Mouse (Mus musculus) heart, embryonic 10.5 days (tissue): Measurements from ENCODE around the gene Fbxl16. TPM values are rescaled to one million over a fixed set of nuclear protein-coding genes. Genes with fewer than 3 reads are reported as not detected.

Source experiments
- DNase-seq: peaks from one replicate; pipeline ENCODE4 v3.0.0-alpha.2; 2017; ENCODE audit warnings: low spot score
- H3K27ac ChIP-seq: fragments of 300-500 bp; sonication (generic); 2 replicates; pipeline ENCODE4 v1.5.1; 2016; ENCODE audit warnings: mild to moderate bottlenecking
- H3K27me3 ChIP-seq: fragments of 300-500 bp; sonication (generic); 2 replicates; pipeline ENCODE4 v1.6.1; 2016; ENCODE audit warnings: mild to moderate bottlenecking; ENCODE audit not compliant: poor library complexity, insufficient read depth, severe bottlenecking
- H3K36me3 ChIP-seq: fragments of 300-500 bp; sonication (generic); 2 replicates; pipeline ENCODE4 v1.6.1; 2016; ENCODE audit warnings: mild to moderate bottlenecking, moderate library complexity
- H3K4me1 ChIP-seq: fragments of 300-500 bp; sonication (generic); 2 replicates; pipeline ENCODE4 v1.6.1; 2016; ENCODE audit warnings: mild to moderate bottlenecking
- H3K4me3 ChIP-seq: fragments of 300-500 bp; sonication (generic); 2 replicates; pipeline ENCODE4 v1.5.1; 2016; ENCODE audit warnings: mild to moderate bottlenecking, moderate library complexity
- H3K9me3 ChIP-seq: fragments of 300-500 bp; sonication (generic); 2 replicates; pipeline ENCODE4 v1.6.1; 2016; ENCODE audit warnings: mild to moderate bottlenecking, moderate library complexity
- WGBS: fragments of 180-500 bp; shearing (Covaris S2); methylation state at CpG from one replicate; pipeline ENCODE4 v1.1.7; 2016; 5-methylcytosine and 5-hydroxymethylcytosine counted together
- polyA plus RNA-seq: library from polyadenylated mRNA; unstranded; fragments of >200 nt; fragmentation: Nextera tagmentation; extraction: Ambion mirVana; gene quantifications from 2 replicates; pipeline ENCODE4 v1.2.1, GENCODE M21; 2016

Fbxl16 gene
- polyA plus RNA-seq, 1 experiment from 2014 or later, result 1.2 TPM

DNA sequence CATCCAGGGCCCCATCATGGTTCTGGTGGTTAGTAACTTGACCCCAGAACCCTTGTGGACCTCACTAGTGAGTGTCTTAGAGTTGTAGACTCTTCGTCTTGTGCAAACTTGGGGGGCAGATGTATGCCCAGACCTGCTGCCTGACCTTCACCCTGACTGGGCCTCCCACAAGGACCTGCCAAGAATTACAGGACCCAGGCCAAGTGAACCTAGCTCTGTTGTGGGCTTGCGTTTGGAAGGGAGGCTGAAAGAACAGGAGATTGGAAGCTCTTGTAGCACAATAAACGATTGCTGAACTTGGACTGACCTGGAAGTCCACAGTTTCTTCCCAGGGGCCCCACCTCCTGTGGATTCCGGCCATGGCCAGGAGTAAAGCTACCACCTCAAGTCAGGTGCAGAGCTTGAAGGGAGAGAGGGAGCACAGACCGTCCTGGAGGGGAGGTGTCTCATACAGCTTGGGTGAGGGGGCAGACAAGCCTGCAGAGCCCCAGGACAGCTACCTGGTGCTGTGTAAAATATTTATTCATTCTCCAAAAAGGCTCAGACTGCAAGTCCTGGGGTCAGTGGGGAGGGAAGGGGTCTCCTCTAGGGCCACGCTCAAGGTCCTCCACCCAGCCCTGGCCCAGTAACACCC, 25.2 kb downstream of the Fbxl16 start:
- Histone ChIP-seq H3K27ac (peak overlapping the region; percentile 98), H3K27me3 (no peaks in the 10 kb centered on the region), H3K36me3 (peaks cover 54% of the 10 kb centered on the region), H3K4me3 (peak overlapping the region; percentile 86), H3K4me1 (peaks cover 76% of the 10 kb centered on the region), H3K9me3 (no peaks in the 10 kb centered on the region)
- no peak for DNase-seq
- 46% methylated on average over 6 of the region's 6 CpGs for WGBS

- Histone ChIP-seq H3K9me3 (no peaks in the 10 kb centered on the region), H3K27ac (peak overlapping the region; percentile 98), H3K4me1 (peaks cover 78% of the 10 kb centered on the region), H3K27me3 (no peaks in the 10 kb centered on the region), H3K36me3 (peaks cover 59% of the 10 kb centered on the region), H3K4me3 (peak overlapping the region; percentile 86)
- 89% methylated on average over 12 of the region's 12 CpGs for WGBS
- no peak for DNase-seq
Observed at GRCm38 (mm10) chr17:25834595-25835222, 25.8 kb downstream of the Fbxl16 start.

- peaks cover 77% of the 10 kb centered on the region for H3K4me1 ChIP-seq
- DNase-seq, result no peak
- H3K27me3 ChIP-seq, result no peaks in the 10 kb centered on the region
- H3K9me3 ChIP-seq, result no peaks in the 10 kb centered on the region
- peaks cover 59% of the 10 kb centered on the region for H3K36me3 ChIP-seq
- H3K4me3 ChIP-seq, result peak overlapping the region; percentile 86
- 96% methylated on average over 7 of the region's 7 CpGs for WGBS
- no peak overlapping the region for H3K27ac ChIP-seq
Observed at GRCm38 (mm10) chr17:25835301-25835700, 26.4 kb downstream of the Fbxl16 start.

DNA sequence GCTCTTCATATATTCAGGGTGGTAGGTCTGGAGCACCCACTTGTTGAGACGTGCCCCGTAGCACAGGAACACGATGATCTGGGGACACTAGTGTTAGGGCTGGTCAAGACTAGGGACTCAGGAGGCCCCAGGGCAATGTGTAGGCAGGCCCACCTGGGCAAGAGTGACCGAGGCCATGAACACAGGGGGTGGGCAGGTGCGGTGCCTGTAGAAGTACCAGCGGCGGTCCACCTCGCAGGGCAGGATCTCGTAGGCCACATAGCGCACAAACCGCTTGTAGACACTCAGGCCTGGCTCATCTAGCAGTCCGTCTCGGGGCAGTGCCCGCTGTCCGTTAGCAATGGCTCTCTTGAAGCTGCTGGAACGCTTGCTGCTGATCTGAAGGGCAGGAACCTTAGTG, 26.9 kb downstream of the Fbxl16 start:
- peak overlapping the region; percentile 57 for H3K4me3 ChIP-seq
- peaks cover 59% of the 10 kb centered on the region for H3K36me3 ChIP-seq
- no peaks in the 10 kb centered on the region for H3K9me3 ChIP-seq
- 95% methylated on average over 16 of the region's 16 CpGs for WGBS
- H3K4me1 ChIP-seq, result peaks cover 77% of the 10 kb centered on the region
- no peaks in the 10 kb centered on the region for H3K27me3 ChIP-seq
- DNase-seq, result no peak
- peak overlapping the region; percentile 84 for H3K27ac ChIP-seq

DNA sequence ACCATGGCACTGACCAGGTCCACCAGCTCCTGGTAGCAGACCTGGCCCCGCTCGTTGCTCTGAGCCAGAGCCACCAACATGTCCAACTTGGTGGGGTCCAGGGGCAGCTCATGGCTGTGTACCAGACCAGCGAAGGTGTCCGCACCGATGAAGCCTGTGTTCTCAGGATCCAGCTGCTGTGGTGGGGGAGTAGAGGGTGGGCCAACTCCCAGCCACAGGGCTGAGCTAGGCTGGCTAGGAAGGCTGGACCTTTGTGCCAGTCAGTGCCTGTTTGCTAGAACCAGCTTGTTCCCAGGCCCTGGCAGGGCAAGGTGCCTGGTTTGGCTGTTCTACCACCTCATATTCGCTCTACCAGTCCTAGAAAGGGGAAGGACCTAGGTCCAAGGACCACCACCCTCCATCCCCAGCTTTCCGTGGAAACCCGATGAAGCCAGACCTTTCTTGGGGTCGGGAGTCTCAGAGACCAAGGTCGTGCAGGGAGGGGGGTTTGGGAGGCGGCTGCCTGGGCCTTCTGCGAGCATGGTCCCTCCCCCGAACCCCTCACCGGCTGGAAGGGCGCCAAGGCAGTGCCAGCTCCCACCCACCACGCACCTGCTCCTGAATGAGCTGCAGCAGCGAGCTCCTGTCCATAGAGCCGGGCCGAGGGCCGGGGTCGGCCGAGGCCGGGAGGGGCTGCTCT, 27.7 kb downstream of the Fbxl16 start:
- Histone ChIP-seq H3K9me3 (no peaks in the 10 kb centered on the region), H3K27me3 (no peaks in the 10 kb centered on the region), H3K36me3 (peaks cover 59% of the 10 kb centered on the region), H3K4me3 (peak overlapping the region; percentile 57), H3K4me1 (peaks cover 71% of the 10 kb centered on the region), H3K27ac (peak overlapping the region; percentile 84)
- DNase-seq, result no peak
- WGBS, result 23% methylated on average over 23 of the region's 23 CpGs

DNA sequence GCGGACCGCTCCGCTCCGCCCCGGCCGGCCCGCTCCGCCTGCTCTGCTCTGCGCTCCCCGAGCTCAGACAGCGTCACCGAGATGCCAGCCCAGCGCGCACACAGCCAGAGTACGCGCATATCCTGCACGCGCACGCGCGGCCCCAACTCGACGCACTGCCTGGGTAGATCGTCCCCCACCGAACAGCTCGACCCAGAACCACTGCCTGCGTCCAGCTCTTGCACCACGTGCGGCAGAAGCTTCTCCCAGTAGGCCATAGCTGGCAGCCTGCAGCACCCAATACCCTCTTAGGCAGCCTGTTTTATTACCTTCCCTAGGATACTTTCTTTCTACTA, 28.2 kb downstream of the Fbxl16 start, which contains the start of gene Rhbdl1:
TSS of gene Rhbdl1 (minus strand) at position 220 of the 335 bp plus-strand sequence.
- Histone ChIP-seq H3K9me3 (no peaks in the 10 kb centered on the region), H3K36me3 (peaks cover 60% of the 10 kb centered on the region), H3K27me3 (no peaks in the 10 kb centered on the region), H3K4me3 (peak within 1 kb of the TSS; percentile 57), H3K27ac (peak within 1 kb of the TSS; percentile 84), H3K4me1 (peaks cover 69% of the 10 kb centered on the region)
- 2% methylated on average over 29 of the region's 29 CpGs for WGBS
- DNase-seq, result no peak

GRCm38 (mm10) chr17:25837533-25837932, 28.6 kb downstream of the Fbxl16 start:
- no peak for DNase-seq
- Histone ChIP-seq H3K27me3 (no peaks in the 10 kb centered on the region), H3K36me3 (peaks cover 65% of the 10 kb centered on the region), H3K4me3 (peak overlapping the region; percentile 57), H3K9me3 (no peaks in the 10 kb centered on the region), H3K27ac (peak overlapping the region; percentile 84), H3K4me1 (peaks cover 68% of the 10 kb centered on the region)
- 44% methylated on average over 3 of the region's 3 CpGs for WGBS

- no peak overlapping the region for H3K27ac ChIP-seq
- no peaks in the 10 kb centered on the region for H3K9me3 ChIP-seq
- 84% methylated on average over 4 of the region's 4 CpGs for WGBS
- no peak overlapping the region for H3K4me3 ChIP-seq
- no peak for DNase-seq
- peaks cover 70% of the 10 kb centered on the region for H3K36me3 ChIP-seq
- peaks cover 73% of the 10 kb centered on the region for H3K4me1 ChIP-seq
- no peaks in the 10 kb centered on the region for H3K27me3 ChIP-seq
Observed at GRCm38 (mm10) chr17:25838904-25839303, 30.0 kb downstream of the Fbxl16 start.

DNA sequence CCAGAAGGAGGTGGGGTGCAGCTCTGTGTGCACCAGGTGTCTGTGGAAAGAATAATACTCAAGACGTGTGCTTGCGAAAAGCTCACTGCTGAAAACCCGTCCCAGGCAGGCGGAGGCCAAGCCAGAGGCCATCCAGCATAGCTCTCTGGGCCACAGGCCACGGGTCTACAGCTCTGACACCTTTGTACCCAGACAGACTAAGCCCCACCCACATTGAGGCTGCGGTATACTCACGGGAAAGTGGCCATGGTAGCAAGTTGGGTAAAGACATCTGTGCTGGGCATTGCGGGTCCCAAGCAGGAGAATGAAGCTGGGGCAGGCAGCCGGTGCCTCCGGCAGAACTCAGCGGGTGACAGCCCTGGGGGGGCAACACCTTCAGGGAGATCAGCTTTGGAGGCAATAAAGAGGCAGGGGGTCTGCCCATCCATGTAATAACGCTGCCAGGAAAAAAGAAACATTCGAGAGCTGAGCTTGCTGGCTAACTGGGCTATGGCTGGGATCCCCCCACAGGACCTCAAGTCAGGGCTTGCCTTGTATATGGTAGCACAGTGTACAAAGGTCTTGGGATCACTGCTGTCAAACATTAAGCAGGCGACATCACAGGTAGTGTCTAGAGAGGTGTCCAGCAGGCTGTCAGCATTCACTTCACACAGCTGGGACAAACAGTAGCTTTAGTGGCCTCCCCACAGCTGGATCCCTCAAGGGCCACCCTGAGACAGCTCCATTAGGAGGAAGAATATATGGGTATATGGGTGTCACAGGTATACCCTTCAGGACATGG, 30.8 kb downstream of the Fbxl16 start:
- 88% methylated on average over 14 of the region's 14 CpGs for WGBS
- no peak overlapping the region for H3K27ac ChIP-seq
- H3K4me1 ChIP-seq, result peaks cover 66% of the 10 kb centered on the region
- DNase-seq, result no peak
- H3K4me3 ChIP-seq, result no peak overlapping the region
- no peaks in the 10 kb centered on the region for H3K9me3 ChIP-seq
- H3K36me3 ChIP-seq, result peaks cover 70% of the 10 kb centered on the region
- no peaks in the 10 kb centered on the region for H3K27me3 ChIP-seq

DNA sequence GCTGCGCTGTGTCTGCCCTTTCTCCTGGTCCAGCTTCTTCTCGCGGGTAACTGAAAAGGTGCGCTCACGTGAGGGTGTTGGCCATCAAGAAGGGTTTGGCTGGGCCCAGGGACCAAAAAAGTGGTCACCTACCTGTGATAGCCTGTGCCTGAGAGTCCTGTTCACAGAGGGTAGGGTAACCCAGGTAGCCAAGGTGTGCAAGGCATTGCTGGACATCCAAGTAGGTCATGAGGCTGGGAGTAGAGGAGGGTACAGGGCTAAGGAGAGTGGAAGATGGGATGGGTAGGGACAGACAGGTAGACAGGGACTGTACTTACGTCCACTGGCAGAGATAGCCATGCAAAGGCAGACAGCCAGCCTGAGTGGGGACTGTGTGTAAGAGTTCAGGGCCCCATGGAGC, 31.6 kb downstream of the Fbxl16 start:
- WGBS, result 96% methylated on average over 6 of the region's 6 CpGs
- H3K4me3 ChIP-seq, result no peak overlapping the region

DNA sequence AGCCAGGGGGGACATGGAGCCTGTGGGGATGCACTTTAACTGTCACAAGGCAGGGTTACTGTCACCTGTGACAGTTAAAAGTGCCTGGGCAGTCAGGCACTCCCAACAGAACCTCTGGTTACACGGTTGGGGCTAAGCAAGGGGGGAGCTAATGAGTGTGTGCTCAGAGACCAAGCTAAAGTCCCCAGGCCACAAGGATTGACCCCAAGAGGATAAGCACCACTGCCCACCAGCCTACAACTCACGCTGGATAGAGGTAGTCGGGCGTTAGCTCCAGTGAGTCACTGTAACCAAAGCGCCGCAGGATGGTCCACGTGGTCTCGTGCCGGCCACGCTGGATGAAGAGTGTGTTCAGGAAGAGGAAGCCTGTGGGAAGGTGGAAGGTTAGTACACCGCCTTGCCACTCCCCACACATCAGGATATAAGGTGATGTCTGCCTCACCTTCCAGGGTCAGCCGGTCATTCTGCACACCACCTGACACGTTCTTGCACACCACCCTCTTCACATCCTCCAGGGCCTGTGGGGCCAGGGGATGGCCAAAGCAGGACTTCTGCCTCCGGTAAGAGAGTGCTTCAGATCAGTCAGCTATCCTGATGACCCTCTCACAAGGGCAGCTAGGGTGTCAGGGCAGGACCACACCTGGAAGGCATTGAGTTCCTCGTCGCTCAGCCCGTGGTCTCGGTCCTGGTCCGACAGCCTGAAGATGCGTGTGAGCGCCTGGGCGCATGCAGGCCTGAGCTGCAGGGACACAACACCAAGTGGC, 32.4 kb downstream of the Fbxl16 start, which contains the start of gene Gm20683:
TSS of gene Gm20683 (minus strand) at position 647 of the 764 bp plus-strand sequence.
- Histone ChIP-seq H3K36me3 (peaks cover 67% of the 10 kb centered on the region), H3K4me3 (no peak within 1 kb of the TSS), H3K27ac (no peak within 1 kb of the TSS), H3K4me1 (peaks cover 55% of the 10 kb centered on the region), H3K9me3 (no peaks in the 10 kb centered on the region), H3K27me3 (no peaks in the 10 kb centered on the region)
- no peak for DNase-seq
- WGBS, result 95% methylated on average over 22 of the region's 22 CpGs

More for the DNA sequence above, 31.6 kb downstream of the Fbxl16 start:
- Histone ChIP-seq H3K27me3 (no peaks in the 10 kb centered on the region), H3K27ac (no peak overlapping the region), H3K4me1 (peaks cover 63% of the 10 kb centered on the region), H3K36me3 (peaks cover 67% of the 10 kb centered on the region), H3K9me3 (no peaks in the 10 kb centered on the region)
- DNase-seq, result no peak

GRCm38 (mm10) chr17:25842509-25842908, 33.6 kb downstream of the Fbxl16 start:
- H3K9me3 ChIP-seq, result no peaks in the 10 kb centered on the region
- peaks cover 76% of the 10 kb centered on the region for H3K36me3 ChIP-seq
- H3K4me1 ChIP-seq, result peaks cover 43% of the 10 kb centered on the region
- no peak for DNase-seq
- 88% methylated on average over 3 of the region's 3 CpGs for WGBS
- no peak overlapping the region for H3K27ac ChIP-seq
- H3K4me3 ChIP-seq, result no peak overlapping the region
- no peaks in the 10 kb centered on the region for H3K27me3 ChIP-seq
